Mouse (Mus musculus): ENCODE results near the gene Pvalb. TPM values are rescaled to one million over a fixed set of nuclear protein-coding genes. Genes with fewer than 3 reads are reported as not detected.

Pvalb gene
- total RNA-seq, 2 experiments from 2014 or later = 4.4 to 5.0 TPM

DNA sequence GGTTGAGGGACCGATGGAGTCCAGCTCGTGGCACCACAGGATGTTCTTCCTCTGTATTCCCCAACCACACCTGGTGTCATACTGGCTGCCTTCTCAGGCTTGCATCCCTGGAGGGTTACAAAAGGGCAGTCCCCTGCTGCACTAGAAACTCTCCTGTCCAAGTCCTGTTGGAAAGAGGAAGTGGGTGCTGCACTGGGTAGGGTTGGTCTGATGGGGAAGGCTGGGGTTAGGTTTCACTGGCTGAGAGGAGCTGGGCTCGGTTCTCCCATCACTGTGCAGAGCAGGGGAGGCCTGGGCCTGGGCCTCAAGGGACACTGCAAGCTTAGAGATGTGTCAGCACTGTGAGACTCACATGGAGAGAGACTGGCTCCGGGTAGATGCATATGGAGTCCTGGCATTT is 4.0 kb upstream of the Pvalb start:
- no peak for DNase-seq (ENCODE audit: extremely low spot score in 1 of 2, low spot score in 2 of 2)
- intact Hi-C loops (cut with DNase I) = no loop called here

DNA sequence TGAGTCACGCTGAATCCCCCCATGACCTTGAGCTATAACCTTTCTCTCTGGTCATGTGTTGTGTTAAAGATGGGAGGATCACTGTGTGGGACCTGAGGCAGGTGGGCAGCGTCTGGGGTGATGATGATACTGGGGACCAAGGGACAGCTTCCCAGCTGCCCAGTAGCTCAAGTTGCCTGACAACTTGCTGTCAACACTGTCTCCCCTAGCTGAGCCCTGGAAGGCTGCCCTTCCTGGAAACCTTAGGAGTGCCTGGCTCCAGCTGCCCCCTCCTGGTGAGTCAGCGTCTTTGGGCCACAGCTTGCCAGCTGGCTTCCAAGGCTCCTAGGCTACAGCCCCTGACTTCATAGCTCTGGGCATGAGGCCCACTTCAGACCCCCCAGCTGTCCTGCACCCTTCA is 1.0 kb downstream of the Pvalb start:
- intact Hi-C loops (cut with DNase I) = no loop called here
- peak in 1 of 2 experiments; percentile 64 for DNase-seq (ENCODE audit: extremely low spot score in 1 of 2, low spot score in 2 of 2)

DNA sequence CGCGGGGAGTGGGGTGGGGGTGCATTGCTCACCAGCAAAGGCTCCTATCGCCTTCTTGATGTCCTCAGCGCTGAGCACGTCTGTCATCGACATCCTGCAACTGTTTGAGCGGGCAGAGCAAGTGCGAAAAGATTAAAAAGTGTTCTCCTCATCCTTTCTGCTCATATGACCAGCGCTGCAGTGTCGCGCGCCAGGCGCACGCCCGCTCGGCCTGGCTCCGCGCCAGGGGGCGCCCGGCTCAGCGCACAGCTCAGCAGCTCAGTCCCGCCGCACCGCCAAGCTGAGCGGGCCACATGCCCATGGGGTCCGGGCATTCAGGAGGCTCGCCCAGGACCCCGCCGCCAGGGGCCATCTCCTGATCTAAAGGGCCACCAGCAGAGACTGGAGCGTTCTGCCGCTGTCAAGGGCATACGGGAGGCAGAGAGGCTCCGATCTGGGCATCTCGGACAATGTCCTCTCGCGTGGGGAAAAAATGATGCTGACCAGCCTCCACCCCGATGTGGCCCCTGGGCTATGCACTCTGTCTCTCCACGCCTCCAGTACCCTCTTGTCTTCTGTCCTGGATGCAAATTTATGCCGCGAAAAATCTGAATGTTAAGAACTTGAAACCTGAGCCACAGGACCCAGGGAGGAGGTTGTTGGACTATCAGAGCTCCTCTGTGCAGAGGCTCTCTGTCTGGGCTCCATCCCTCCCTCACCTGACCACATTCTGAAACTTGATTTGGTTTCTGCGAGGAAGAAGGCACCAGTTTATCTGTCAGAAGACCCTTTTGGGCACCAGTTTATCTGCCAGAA is 1.9 kb downstream of the Pvalb start:
- peak; percentile 30 to 71 for DNase-seq (ENCODE audit: extremely low spot score in 1 of 2, low spot score in 2 of 2)
- intact Hi-C loops (cut with DNase I) = no loop called here

DNA sequence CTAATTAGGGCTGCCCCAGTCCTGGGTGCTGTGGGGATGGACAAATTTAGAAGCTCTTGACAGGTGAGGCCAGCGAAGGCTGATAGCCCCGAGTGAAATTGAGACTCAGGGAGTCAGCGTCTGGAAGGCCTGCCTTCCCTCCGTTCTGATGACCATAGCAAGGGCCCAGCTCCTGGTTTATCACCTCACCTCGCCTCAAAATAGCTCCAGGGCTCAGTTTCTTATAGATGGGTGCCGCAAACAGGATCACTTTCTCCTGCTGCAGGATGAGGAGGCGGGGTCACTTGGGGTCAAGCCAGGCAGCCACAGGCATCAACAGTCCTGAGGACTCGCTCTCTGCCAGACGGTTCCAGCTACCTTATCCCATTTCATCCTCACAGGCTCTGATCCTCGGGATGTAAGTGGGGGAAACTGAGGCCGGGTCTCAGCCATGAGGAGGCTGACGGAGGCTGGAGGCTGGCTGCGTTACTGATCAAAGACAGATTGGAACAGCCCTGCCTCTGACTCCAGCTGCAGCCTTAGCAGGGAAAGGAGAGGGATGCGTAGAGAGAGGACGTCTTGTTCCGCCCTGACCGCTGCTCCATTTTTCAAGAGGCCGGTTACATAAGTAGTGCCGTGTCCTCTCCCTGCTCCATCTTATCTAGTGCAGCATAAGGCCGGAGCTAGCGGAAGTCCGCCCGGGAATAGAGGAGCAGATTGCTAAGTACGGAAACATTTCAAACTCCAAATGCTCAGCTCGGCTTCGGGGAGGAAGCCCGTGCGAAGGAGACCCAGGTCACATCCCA is 10.9 kb downstream of the Pvalb start:
- no peak for DNase-seq (ENCODE audit: extremely low spot score in 1 of 2, low spot score in 2 of 2)
- intact Hi-C loops (cut with DNase I) = loop anchor here (5.0 kb wide), 1 partner anchor 37 kb away; no protein-coding TSS in a partner anchor

DNA sequence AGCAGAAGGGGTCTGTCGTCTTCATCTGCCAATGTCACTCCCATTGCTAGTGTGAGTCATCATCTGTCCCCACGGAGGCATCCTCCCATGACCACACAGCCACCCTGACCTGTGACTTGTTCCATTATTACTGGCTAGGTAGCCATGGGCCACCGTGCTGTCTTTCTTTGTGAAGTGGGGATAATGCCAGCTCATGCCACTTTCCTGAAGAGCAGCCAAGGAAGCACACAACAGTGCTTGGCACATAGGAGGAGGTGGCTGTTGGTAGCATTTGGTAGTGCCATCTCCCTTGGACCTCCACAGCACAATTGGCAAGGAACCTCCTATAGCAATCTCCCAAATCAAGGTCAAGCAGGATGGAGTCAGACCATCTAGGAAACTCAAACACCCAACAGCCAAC is 11.9 kb downstream of the Pvalb start:
- no peak for DNase-seq (ENCODE audit: extremely low spot score in 1 of 2, low spot score in 2 of 2)

DNA sequence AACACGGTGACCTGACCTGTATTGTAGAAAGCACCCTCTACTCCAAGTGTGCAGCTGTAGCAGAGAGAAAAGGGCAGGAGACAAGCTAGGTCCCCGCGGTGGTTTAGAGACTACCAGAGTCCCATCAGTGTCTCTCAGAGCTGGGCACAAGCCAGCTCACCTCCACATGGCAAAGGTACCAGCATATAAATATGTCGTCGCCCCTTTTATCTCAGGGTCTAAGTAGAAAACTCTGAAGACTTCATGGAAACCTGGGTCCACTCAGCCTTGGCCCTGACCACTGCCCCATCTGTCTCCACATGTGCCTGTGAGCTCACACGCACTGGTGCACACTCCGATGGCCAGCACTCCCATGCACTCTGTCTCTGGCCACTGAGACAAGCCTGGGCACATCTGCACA is 16.6 kb downstream of the Pvalb start:
- intact Hi-C loops (cut with DNase I) = loop anchor here (5.0 to 10.0 kb wide), 3 partner anchors 53 to 255 kb away; partner anchors contain the start of gene Ncf4
- DNase-seq (ENCODE audit: extremely low spot score in 1 of 2, low spot score in 2 of 2) = no peak

More for the DNA sequence above, 11.9 kb downstream of the Pvalb start:
- intact Hi-C loops (cut with DNase I) = no loop called here

DNA sequence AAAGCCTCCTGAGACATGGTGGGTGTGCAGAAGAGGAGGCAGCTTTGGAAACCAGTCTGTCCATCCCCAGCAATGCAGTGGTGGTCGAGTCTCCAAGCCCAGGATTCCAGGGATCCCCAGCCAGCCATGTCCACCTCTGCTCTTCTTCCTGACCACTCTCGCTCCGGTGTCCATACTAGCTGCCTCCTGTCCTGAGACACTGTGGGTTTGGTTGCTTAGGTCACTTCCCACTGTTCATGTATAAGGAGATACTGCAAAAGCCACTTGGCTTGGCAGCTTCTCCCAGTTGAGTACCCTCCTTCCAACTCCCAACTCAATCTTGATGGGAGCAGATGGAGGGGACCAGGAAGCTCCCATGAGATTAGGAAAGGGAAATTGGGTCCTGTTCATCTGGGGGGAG is 17.7 kb downstream of the Pvalb start:
- intact Hi-C loops (cut with DNase I) = loop anchor here (5.0 to 10.0 kb wide), 3 partner anchors 54 to 256 kb away; partner anchors contain the start of gene Ncf4
- no peak for DNase-seq (ENCODE audit: extremely low spot score in 1 of 2, low spot score in 2 of 2)

DNA sequence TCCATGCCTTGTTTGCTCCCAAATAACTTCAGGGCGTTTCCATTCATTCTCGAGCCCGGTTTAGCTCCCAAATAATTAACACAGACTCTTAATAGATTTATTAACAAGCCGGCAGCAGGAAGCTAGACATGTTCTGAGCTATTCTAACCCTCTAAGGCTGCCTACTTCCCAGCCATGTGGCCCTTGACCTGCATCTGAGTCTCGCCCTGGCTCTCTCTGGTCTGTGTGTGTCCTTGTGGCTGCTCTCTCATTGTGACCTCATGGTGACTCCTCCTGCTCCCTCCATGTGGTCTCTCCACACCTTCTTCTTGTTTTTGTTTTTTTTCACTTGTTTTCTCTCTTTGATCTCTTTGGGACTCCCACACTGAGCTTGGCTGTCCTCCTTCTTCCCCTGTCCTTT is 19.3 kb downstream of the Pvalb start:
- DNase-seq (ENCODE audit: extremely low spot score in 1 of 2, low spot score in 2 of 2) = no peak

DNA sequence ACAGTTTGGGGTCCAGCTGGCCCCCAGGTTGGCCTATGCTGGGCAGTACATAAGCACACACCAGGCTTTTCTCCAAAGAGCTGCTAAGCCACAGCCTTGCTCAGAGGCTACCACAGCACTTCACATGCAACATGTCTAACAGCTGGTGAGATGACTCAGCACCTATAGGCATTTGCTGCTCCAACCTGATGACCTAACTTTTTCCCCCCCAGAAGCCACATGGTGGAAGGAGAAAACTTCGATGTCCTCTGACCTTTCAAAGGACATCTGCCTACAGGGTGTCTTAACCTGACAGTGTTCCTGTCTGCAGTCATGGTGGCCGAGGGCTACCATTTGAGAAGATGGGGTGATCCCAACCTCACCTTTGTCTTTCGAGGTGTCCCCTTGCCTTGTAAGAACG is 20.6 kb downstream of the Pvalb start:
- DNase-seq (ENCODE audit: extremely low spot score in 1 of 2, low spot score in 2 of 2) = no peak
- intact Hi-C loops (cut with DNase I) = loop anchor here (5.0 to 10.0 kb wide), 3 partner anchors 57 to 259 kb away; partner anchors contain the start of gene Ncf4

More for the DNA sequence above, 19.3 kb downstream of the Pvalb start:
- intact Hi-C loops (cut with DNase I) = loop anchor here (5.0 to 10.0 kb wide), 3 partner anchors 55 to 258 kb away; partner anchors contain the start of gene Ncf4

DNA sequence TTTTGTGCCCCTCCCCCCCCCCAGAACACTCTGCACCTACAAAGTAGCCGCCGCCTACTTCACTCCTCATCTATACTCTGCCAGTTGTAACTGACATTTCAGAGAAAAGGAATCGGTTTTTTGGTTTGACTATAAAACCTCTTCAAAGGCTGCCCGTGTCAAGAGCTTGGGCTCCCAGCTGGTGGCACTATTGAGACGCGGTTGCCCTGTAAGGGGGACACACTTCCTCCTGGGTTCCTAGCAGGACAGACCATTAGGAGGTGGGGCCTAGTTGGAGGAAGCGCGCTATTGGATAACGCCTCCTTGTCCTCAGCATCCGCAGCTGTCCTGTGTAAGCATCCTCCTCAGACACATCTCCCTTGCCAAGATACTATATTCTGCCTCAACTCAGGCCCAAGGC is 21.3 kb downstream of the Pvalb start:
- peak in 1 of 2 experiments; percentile 78 for DNase-seq (ENCODE audit: extremely low spot score in 1 of 2, low spot score in 2 of 2)

DNA sequence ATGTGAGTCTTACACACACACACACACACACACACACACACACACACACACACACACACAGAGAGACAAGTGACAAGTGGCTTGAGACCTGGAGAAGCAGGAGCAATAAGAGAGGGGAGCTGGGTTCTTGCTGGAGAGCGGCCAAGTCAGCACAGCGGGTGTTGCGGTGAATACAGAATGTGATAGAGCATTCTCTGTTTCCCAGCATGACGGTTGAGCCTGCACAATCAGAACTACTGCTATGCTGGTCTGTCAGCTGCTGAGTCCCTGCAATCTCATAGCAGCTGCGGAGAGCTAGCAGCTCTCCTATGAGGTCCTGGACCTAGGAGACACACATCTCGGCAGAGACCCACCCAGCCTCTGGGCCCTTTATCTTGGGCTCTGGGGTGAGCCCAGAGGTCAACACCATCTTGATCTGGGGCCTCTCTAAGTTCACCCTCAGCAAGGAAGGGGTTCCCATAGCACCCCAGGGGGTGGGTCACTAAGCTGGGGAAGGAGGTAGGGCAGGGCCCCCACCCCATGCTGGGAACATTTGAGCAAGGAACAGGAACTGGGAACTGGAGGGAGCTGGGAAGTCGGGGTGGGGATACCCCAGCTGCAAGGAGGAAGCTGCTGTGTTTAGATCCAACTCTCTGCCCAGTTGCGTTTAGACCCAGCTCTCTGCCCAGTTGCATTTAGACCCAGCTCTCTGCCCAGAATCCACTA is 24.3 kb downstream of the Pvalb start:
- DNase-seq (ENCODE audit: extremely low spot score in 1 of 2, low spot score in 2 of 2) = peak; percentile 82 to 91
- intact Hi-C loops (cut with DNase I) = loop anchor here (10.0 kb wide), 2 partner anchors 163 to 263 kb away; no protein-coding TSS in a partner anchor

More for the DNA sequence above, 21.3 kb downstream of the Pvalb start:
- intact Hi-C loops (cut with DNase I) = loop anchor here (5.0 to 10.0 kb wide), 3 partner anchors 57 to 260 kb away; partner anchors contain the start of gene Ncf4

DNA sequence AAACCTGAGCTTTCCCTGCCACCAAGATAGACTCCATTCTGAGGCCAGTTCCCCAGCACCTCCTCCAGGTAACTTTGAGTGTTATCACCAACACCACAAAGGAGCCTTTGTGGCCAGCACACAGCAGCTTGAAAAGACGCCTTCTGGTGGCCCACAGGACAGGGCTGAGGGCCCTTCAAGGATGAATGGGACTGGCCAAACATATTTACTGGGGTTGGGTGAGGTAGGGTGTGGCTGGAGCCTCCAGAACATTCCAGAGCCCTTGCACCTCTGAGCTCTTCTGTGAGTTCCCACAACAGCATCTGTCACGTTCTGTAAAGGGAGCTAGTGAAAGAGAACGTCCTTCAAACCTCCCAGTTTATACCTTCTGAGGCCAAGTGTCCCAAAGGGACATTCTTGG is 26.4 kb downstream of the Pvalb start:
- DNase-seq (ENCODE audit: extremely low spot score in 1 of 2, low spot score in 2 of 2) = no peak
- intact Hi-C loops (cut with DNase I) = loop anchor here (5.0 to 10.0 kb wide), 3 partner anchors 165 to 353 kb away; partner anchors contain the start of gene C1qtnf6

DNA sequence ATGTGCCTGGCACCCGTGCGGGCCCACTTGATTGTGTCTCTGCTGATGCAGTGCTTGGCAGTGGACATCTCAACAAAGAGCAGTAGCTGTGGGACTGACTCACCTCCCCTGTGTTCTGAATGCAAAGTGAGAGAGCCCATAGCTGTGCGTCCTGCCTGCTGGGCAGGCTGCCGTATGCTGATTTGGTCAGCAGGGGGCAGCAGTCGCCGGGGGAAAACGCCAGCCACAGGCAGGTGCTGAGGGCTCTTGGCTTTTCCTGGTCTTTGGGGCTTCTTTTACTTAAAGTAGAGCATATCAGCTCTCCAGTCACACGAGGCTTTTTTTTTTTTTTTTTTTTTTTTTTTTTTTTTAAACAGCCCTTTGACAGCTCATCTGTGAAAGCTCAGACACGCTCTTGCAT is 27.8 kb downstream of the Pvalb start:
- intact Hi-C loops (cut with DNase I) = loop anchor here (5.0 kb wide), 1 partner anchor 354 kb away; the partner anchor contains the start of gene C1qtnf6
- peak; percentile 75 to 84 for DNase-seq (ENCODE audit: extremely low spot score in 1 of 2, low spot score in 2 of 2)

DNA sequence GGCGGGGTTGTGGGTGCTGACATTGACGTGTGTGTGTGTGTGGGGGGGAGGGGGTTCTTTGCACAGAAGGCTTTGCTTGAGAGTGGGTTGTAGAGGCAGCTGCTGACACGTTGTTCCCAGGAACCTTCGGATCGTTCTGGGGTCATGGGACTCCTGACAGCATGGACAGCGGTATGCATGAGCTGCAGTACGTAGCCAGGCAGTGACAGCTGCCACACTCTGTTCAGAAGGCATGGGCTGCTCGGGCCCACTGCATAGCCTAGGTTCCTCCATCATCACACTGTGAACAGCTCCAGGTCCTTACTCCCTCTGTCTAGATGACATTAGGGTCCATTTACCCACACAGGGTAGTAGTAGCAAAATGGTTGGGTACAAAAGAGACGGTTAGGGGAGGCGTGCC is 28.9 kb downstream of the Pvalb start:
- intact Hi-C loops (cut with DNase I) = loop anchor here (5.0 kb wide), 1 partner anchor 355 kb away; the partner anchor contains the start of gene C1qtnf6
- DNase-seq (ENCODE audit: extremely low spot score in 1 of 2, low spot score in 2 of 2) = no peak

DNA sequence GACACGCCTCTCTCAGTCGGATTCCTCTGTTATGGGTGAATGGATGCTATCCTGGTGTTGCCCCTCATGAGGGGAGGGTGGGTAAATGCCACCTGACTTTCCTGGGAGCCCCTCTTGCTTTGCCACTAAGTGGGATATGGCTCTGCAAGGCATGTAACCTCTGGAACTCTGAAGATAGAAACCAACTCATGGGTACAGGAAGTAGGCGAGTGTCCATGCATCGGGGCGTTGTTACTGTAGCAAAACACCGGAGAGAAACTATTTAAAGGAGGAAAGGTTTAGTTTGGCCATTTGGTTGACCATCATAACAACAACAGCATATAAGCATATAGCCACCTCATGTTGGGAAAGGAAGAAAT is 31.3 kb downstream of the Pvalb start:
- no peak for DNase-seq (ENCODE audit: extremely low spot score in 1 of 2, low spot score in 2 of 2)
- intact Hi-C loops (cut with DNase I) = loop anchor here (5.0 kb wide), 3 partner anchors 58 to 357 kb away; partner anchors contain the start of gene C1qtnf6

DNA sequence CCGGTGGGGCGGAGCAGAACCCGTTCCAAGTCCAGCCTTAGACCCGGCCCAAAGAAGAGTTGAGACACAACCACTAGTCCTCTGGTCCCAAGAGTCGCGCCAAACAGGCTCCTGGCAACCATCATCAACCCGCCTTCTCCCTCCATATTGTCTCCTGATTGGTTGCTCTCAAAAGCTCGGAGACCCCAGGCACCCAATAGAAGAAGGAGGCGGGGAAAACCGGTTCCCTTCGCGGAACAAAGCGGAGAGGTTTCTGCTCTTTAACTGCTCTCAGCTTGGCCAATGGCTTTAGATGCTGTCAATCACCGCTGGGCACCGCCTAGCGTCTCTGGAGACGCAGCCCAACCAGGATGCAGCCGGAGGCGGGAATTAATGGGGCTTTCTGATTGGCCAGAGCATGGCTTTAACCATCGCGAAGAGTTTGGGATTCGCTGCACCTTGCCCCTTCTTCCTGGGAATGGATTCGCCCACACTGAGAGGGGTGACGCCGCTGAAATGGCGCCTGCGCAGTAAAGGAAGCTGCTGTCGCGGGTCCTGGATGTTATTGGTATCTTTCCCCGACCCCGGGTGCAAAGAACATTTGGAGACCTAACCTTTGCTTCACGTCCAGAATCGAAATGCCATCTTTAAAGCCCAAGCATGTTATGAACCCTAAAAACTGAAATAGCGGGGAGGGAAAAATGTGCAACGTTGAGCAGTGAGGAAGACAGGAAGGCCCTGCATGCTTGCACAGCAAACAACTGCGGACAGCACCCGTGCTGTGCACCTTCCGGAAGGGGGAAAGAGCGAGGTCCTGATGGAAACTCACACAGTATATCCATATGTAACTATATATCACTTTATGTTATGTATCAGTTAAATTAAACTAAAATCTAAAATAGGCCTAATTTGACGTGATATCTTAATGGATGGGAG is 32.0 kb downstream of the Pvalb start, which contains the start of gene Ift27:
TSS of gene Ift27 (minus strand) at position 136 of the 915 bp plus-strand sequence.
- intact Hi-C loops (cut with DNase I) = loop anchor here (5.0 kb wide), 2 partner anchors 57 to 192 kb away; no protein-coding TSS in a partner anchor
- DNase-seq (ENCODE audit: extremely low spot score in 1 of 2, low spot score in 2 of 2) = peak; percentile 98 to 99
